Mouse (Mus musculus): ENCODE measurements at regions not wholly inside any gene's neighbourhood (a gene's known extent, or its start where the extent isn't known, plus 50 kb on each side); places are given as distances from the start of the nearest gene placed in this dataset.
"Not testable (repeated sequence)": the region's sequence is repeated elsewhere in the genome, so short reads cannot be mapped to it uniquely, and the experiment has no call there.

DNA sequence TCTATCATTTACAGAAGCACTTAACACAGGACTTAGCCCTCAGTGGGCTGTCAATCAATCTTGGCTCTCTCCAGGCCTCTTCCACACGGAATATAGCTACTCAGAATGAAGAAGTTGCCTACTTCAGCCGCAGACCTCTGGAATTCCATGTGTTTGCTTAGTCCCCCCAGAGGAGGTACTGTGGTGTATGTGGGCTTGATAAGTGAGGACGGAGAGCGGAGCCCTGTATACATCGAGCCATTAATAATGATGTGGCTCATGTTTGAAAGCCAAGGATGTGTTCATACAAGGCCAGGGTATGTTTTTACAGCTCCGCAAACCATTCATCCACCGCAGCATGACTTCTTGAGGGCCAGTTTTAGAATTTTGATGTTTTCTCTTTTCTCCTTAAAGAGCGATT lies 125.8 kb downstream of the Enc1 start:
- Histone ChIP-seq H3K27me3 (no peaks in the 10 kb centered on the region), H3K9me3 (no peaks in the 10 kb centered on the region), H3K4me2 (no peak overlapping the region), H3K9ac (no peak overlapping the region), H3K4me1 (peaks cover 32% of the 10 kb centered on the region), H3K36me3 (no peaks in the 10 kb centered on the region), H3K4me3 (no peak overlapping the region), H3K27ac (no peak overlapping the region)
- 47% methylated on average over 8 of the region's 8 CpGs for WGBS
- ATAC-seq (ENCODE audit: borderline replicate concordance, extremely low read depth, low FRiP score, low TSS enrichment): no peak

GRCm38 (mm10) chr13:97365557-97366244 lies 124.8 kb downstream of the Enc1 start:
- 49% methylated on average over 18 of the region's 18 CpGs for WGBS
- no peak overlapping the region for H3K27ac ChIP-seq
- H3K4me1 ChIP-seq: peaks cover 39% of the 10 kb centered on the region
- ATAC-seq (ENCODE audit: borderline replicate concordance, extremely low read depth, low FRiP score, low TSS enrichment): no peak
- no peak overlapping the region for H3K4me3 ChIP-seq
- no peak overlapping the region for H3K9ac ChIP-seq
- no peaks in the 10 kb centered on the region for H3K9me3 ChIP-seq
- no peak overlapping the region for H3K4me2 ChIP-seq
- H3K27me3 ChIP-seq: no peaks in the 10 kb centered on the region
- H3K36me3 ChIP-seq: no peaks in the 10 kb centered on the region

- no peak overlapping the region for H3K27ac ChIP-seq
- no peak overlapping the region for H3K4me2 ChIP-seq
- peaks cover 39% of the 10 kb centered on the region for H3K4me1 ChIP-seq
- H3K36me3 ChIP-seq: no peaks in the 10 kb centered on the region
- ATAC-seq (ENCODE audit: borderline replicate concordance, extremely low read depth, low FRiP score, low TSS enrichment): no peak
- H3K9ac ChIP-seq: no peak overlapping the region
- 75% methylated on average over 9 of the region's 9 CpGs for WGBS
- no peaks in the 10 kb centered on the region for H3K27me3 ChIP-seq
- H3K9me3 ChIP-seq: no peaks in the 10 kb centered on the region
- H3K4me3 ChIP-seq: no peak overlapping the region
Measured at GRCm38 (mm10) chr13:97365004-97365403, 124.1 kb downstream of the Enc1 start.

DNA sequence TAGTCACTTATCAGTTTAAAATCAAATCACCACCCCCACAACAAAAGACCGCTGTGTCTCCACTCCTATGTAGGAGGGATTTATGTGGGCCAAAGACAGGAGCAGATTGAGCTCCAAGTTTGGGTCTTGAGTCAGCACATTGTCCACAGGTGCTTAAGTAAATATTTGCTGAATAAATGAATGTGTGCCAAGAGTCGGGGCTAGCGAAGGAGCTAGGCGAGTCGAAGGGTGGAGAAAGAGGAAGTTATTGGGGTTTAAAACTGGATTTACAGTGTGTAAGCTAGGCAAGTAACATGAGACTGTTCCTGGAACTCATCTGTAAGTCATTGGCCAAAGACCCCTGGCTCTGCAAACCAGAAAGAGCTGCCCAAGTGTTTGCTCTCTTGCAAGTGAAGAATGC lies 122.9 kb downstream of the Enc1 start:
- H3K9me3 ChIP-seq: no peaks in the 10 kb centered on the region
- no peak overlapping the region for H3K4me3 ChIP-seq
- H3K4me2 ChIP-seq: no peak overlapping the region
- H3K27ac ChIP-seq: peak overlapping the region; percentile 62
- H3K27me3 ChIP-seq: no peaks in the 10 kb centered on the region
- H3K36me3 ChIP-seq: no peaks in the 10 kb centered on the region
- no peak overlapping the region for H3K9ac ChIP-seq
- peaks cover 39% of the 10 kb centered on the region for H3K4me1 ChIP-seq
- WGBS: 33% methylated on average over 5 of the region's 5 CpGs
- peak; percentile 62; the same call in 1 of the 2 replicates for ATAC-seq (ENCODE audit: borderline replicate concordance, extremely low read depth, low FRiP score, low TSS enrichment)

GRCm38 (mm10) chr13:97363214-97363613 lies 122.3 kb downstream of the Enc1 start:
- WGBS: 72% methylated on average over 4 of the region's 4 CpGs

GRCm38 (mm10) chr13:97360551-97360950 lies 119.6 kb downstream of the Enc1 start:
- H3K9me3 ChIP-seq: no peaks in the 10 kb centered on the region
- H3K36me3 ChIP-seq: no peaks in the 10 kb centered on the region
- H3K27ac ChIP-seq: no peak overlapping the region
- H3K4me3 ChIP-seq: no peak overlapping the region
- no peak overlapping the region for H3K9ac ChIP-seq
- H3K4me2 ChIP-seq: no peak overlapping the region
- H3K27me3 ChIP-seq: no peaks in the 10 kb centered on the region
- ATAC-seq (ENCODE audit: borderline replicate concordance, extremely low read depth, low FRiP score, low TSS enrichment): no peak
- WGBS: 35% methylated on average over 9 of the region's 9 CpGs
- H3K4me1 ChIP-seq: peaks cover 29% of the 10 kb centered on the region

More at GRCm38 (mm10) chr13:97363214-97363613, 122.3 kb downstream of the Enc1 start:
- Histone ChIP-seq H3K9ac (no peak overlapping the region), H3K36me3 (no peaks in the 10 kb centered on the region), H3K4me1 (peaks cover 39% of the 10 kb centered on the region), H3K27me3 (no peaks in the 10 kb centered on the region), H3K9me3 (no peaks in the 10 kb centered on the region), H3K4me2 (no peak overlapping the region), H3K4me3 (no peak overlapping the region), H3K27ac (peak overlapping the region; percentile 44; the same call in 1 of the 2 replicates)
- no peak for ATAC-seq (ENCODE audit: borderline replicate concordance, extremely low read depth, low FRiP score, low TSS enrichment)

GRCm38 (mm10) chr13:97358781-97359305 lies 117.9 kb downstream of the Enc1 start:
- Histone ChIP-seq H3K4me3 (no peak overlapping the region), H3K9ac (no peak overlapping the region), H3K9me3 (no peaks in the 10 kb centered on the region), H3K36me3 (no peaks in the 10 kb centered on the region), H3K27ac (no peak overlapping the region), H3K27me3 (no peaks in the 10 kb centered on the region), H3K4me2 (no peak overlapping the region), H3K4me1 (peaks cover 18% of the 10 kb centered on the region)
- no peak for ATAC-seq (ENCODE audit: borderline replicate concordance, extremely low read depth, low FRiP score, low TSS enrichment)
- 87% methylated on average over 8 of the region's 8 CpGs for WGBS

GRCm38 (mm10) chr13:97358261-97358660 lies 117.4 kb downstream of the Enc1 start:
- no peak for ATAC-seq (ENCODE audit: borderline replicate concordance, extremely low read depth, low FRiP score, low TSS enrichment)
- WGBS: 65% methylated on average over 6 of the region's 6 CpGs
- no peaks in the 10 kb centered on the region for H3K36me3 ChIP-seq
- peaks cover 14% of the 10 kb centered on the region for H3K4me1 ChIP-seq
- no peak overlapping the region for H3K9ac ChIP-seq
- H3K4me3 ChIP-seq: no peak overlapping the region
- no peaks in the 10 kb centered on the region for H3K27me3 ChIP-seq
- no peak overlapping the region for H3K4me2 ChIP-seq
- H3K27ac ChIP-seq: no peak overlapping the region
- H3K9me3 ChIP-seq: no peaks in the 10 kb centered on the region

- Histone ChIP-seq H3K27ac (no peak overlapping the region), H3K4me1 (peaks cover 10% of the 10 kb centered on the region; the same call in 1 of the 2 replicates), H3K4me2 (no peak overlapping the region), H3K9me3 (no peaks in the 10 kb centered on the region), H3K9ac (no peak overlapping the region), H3K4me3 (no peak overlapping the region), H3K36me3 (no peaks in the 10 kb centered on the region), H3K27me3 (no peaks in the 10 kb centered on the region)
- ATAC-seq (ENCODE audit: borderline replicate concordance, extremely low read depth, low FRiP score, low TSS enrichment): no peak
- 34% methylated on average over 13 of the region's 13 CpGs for WGBS
Measured at GRCm38 (mm10) chr13:97356923-97357807, 116.3 kb downstream of the Enc1 start.

DNA sequence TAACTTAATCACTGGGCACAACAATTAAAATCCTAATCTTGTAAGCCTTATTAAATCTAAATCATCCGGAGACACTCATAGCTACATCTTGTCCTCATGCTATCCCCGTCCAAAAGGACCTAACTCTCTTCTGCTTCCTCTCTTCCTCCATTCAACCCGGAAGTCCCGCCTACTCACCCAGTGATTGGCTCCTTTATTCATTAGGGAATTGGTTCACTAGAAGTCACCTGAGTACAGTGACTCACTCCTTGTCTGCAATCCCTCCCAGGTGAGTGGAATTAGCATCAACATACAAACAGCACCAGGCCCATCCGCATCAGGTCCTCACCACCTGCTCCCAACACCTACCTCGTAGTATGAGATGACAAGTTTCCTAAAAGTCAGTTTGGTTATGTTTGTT lies 114.5 kb downstream of the Enc1 start:
- not testable (repeated sequence) for H3K9ac ChIP-seq; H3K4me3 ChIP-seq; ATAC-seq (ENCODE audit: borderline replicate concordance, extremely low read depth, low FRiP score, low TSS enrichment); H3K36me3 ChIP-seq; H3K27ac ChIP-seq; H3K9me3 ChIP-seq; H3K4me1 ChIP-seq; H3K27me3 ChIP-seq; H3K4me2 ChIP-seq
- WGBS: 87% methylated on average over 6 of the region's 6 CpGs

DNA sequence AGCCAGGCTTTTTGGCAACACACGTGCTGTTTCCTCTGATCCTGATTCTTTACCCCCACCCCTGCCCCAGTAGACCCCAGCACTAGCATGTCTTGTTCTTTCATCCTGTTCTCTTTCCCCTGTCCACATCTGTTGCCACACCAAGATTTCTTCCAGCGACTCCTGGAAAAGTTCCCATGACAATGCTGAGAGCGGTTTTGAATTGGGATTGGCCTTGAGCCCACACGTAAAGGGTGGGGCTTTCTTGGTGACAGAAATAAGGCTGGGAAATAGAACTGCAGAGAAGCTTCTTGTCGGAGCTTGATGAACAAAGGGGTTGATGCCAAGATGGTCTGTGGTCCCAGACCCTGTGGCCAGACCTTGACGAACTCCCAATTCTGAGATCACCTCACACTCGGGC lies 106.8 kb downstream of the Enc1 start:
- Histone ChIP-seq H3K9me3 (no peaks in the 10 kb centered on the region; the same call in 1 of the 2 replicates), H3K27ac (no peak overlapping the region), H3K4me2 (no peak overlapping the region), H3K4me3 (no peak overlapping the region), H3K27me3 (no peaks in the 10 kb centered on the region), H3K9ac (no peak overlapping the region), H3K36me3 (no peaks in the 10 kb centered on the region), H3K4me1 (peaks cover 8% of the 10 kb centered on the region)
- ATAC-seq (ENCODE audit: borderline replicate concordance, extremely low read depth, low FRiP score, low TSS enrichment): no peak
- 49% methylated on average over 7 of the region's 7 CpGs for WGBS

All from lung, embryonic 15.5 days (tissue).